Mouse (Mus musculus) embryonic facial prominence, embryonic 10.5 days (tissue): ENCODE results near the gene Zbtb25. TPM values are rescaled to one million over a fixed set of nuclear protein-coding genes. Genes with fewer than 3 reads are reported as not detected.

ENCODE experiments used
- DNase-seq: peaks from one replicate; pipeline ENCODE4 v3.0.0-alpha.2; 2017; ENCODE audit warnings: low spot score
- H3K27ac ChIP-seq: fragments of 300-500 bp; sonication (generic); replicated peaks from 2 replicates; pipeline ENCODE4 v1.5.1; 2016; ENCODE audit warnings: mild to moderate bottlenecking
- H3K27me3 ChIP-seq: fragments of 300-500 bp; sonication (generic); replicated peaks from 2 replicates; pipeline ENCODE4 v1.6.1; 2016; ENCODE audit warnings: low read depth, mild to moderate bottlenecking; ENCODE audit not compliant: poor library complexity, severe bottlenecking
- H3K36me3 ChIP-seq: fragments of 300-500 bp; sonication (generic); replicated peaks from 2 replicates; pipeline ENCODE4 v1.6.1; 2016; ENCODE audit warnings: mild to moderate bottlenecking, moderate library complexity
- H3K4me1 ChIP-seq: fragments of 300-500 bp; sonication (generic); 2 replicates; pipeline ENCODE4 v1.6.1; 2016
- H3K4me3 ChIP-seq: fragments of 300-500 bp; sonication (generic); 2 replicates; pipeline ENCODE4 v1.5.1; 2016; ENCODE audit warnings: mild to moderate bottlenecking, moderate library complexity
- H3K9me3 ChIP-seq: fragments of 300-500 bp; sonication (generic); 2 replicates; pipeline ENCODE4 v1.6.1; 2016; ENCODE audit warnings: mild to moderate bottlenecking
- WGBS: fragments of 180-500 bp; shearing (Covaris S2); methylation state at CpG from one replicate; pipeline ENCODE4 v1.1.7; 2016; 5-methylcytosine and 5-hydroxymethylcytosine counted together
- polyA plus RNA-seq: library from polyadenylated mRNA; unstranded; fragments of >200 nt; fragmentation: Nextera tagmentation; extraction: Ambion mirVana; gene quantifications from 2 replicates; pipeline ENCODE4 v1.2.1, GENCODE M21; 2016

The Zbtb25 gene
- polyA plus RNA-seq, 1 experiment from 2014 or later = 14.6 TPM

DNA sequence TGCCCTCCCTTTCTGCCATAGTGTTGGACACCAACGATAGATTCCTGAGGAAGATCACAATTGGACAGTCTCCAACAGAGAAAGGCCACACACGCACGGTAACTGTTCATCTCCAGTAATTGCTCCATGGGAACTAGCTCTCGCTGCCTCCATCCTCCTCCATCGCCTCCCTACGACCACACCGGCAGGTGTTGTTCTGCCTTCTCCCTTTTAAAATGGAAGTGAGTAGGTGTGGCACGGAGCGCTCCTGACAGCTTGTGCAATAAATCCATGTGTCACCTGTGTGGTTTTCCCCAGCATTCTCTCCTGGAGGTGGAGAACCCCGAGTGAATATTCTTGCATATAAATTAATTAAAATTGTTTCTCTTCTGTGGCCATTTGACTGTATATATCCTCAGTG, 69.0 kb downstream of the Zbtb25 start:
- DNase-seq = no peak
- no peak overlapping the region for H3K27ac ChIP-seq
- H3K36me3 ChIP-seq = peaks cover 97% of the 10 kb centered on the region

GRCm38 (mm10) chr12:76299361-76299906, 70.0 kb downstream of the Zbtb25 start:
- 96% methylated on average over 9 of the region's 9 CpGs for WGBS
- Histone ChIP-seq H3K4me1 (no peaks in the 10 kb centered on the region), H3K4me3 (no peak overlapping the region), H3K27me3 (no peaks in the 10 kb centered on the region), H3K36me3 (peaks cover 97% of the 10 kb centered on the region), H3K27ac (no peak overlapping the region), H3K9me3 (no peaks in the 10 kb centered on the region)
- no peak for DNase-seq

More for the DNA sequence above, 69.0 kb downstream of the Zbtb25 start:
- Histone ChIP-seq H3K27me3 (no peaks in the 10 kb centered on the region), H3K4me1 (no peaks in the 10 kb centered on the region), H3K9me3 (no peaks in the 10 kb centered on the region), H3K4me3 (no peak overlapping the region)
- WGBS = 93% methylated on average over 10 of the region's 10 CpGs

- Histone ChIP-seq H3K4me3 (no peak overlapping the region), H3K4me1 (no peaks in the 10 kb centered on the region), H3K27ac (no peak overlapping the region), H3K9me3 (no peaks in the 10 kb centered on the region), H3K27me3 (no peaks in the 10 kb centered on the region), H3K36me3 (peaks cover 97% of the 10 kb centered on the region)
- WGBS = 90% methylated on average over 5 of the region's 5 CpGs
- DNase-seq = no peak
Measured at GRCm38 (mm10) chr12:76297830-76298229, 71.6 kb downstream of the Zbtb25 start.

Other genes with a start within 250 kb of the Zbtb25 start
- 0.20 and 0.29 TPM in 2 replicates for gene Esr2, start 192.3 kb downstream of the Zbtb25 start, polyA plus RNA-seq
- gene Tex21, start 122.9 kb downstream of the Zbtb25 start, polyA plus RNA-seq = not detected in 2 replicates
- 106 and 117 TPM in 2 replicates for gene Mthfd1, start 114.3 kb downstream of the Zbtb25 start, polyA plus RNA-seq
- 2.3 and 2.7 TPM in 2 replicates for gene Akap5, start 44.7 kb downstream of the Zbtb25 start, polyA plus RNA-seq
- 9.4 and 10.0 TPM in 2 replicates for gene Zbtb1, start 664 bp upstream of the Zbtb25 start, polyA plus RNA-seq
- gene Hspa2, start 34.6 kb upstream of the Zbtb25 start, polyA plus RNA-seq = 5.4 and 5.9 TPM in 2 replicates
- gene Ppp1r36, start 47.9 kb upstream of the Zbtb25 start, polyA plus RNA-seq = 1.6 and 1.8 TPM in 2 replicates
- gene Plekhg3, start 161.3 kb upstream of the Zbtb25 start, polyA plus RNA-seq = 3.3 and 3.9 TPM in 2 replicates